Mouse (Mus musculus): ENCODE data around the gene Fcrl5. TPM values are rescaled to one million over a fixed set of nuclear protein-coding genes. Genes with fewer than 3 reads are reported as not detected.

Fcrl5 gene
- polyA plus RNA-seq, 1 experiment from 2014 or later, result not detected

- no peak overlapping the region for H3K4me3 ChIP-seq (ENCODE audit: low read depth, low read length)
- TF ChIP-seq EP300 (optimal IDR thresholded peaks at IDR 0.05) (no peak), CTCF (IDR thresholded peaks at IDR 0.05; ENCODE audit: low read depth) (no peak)
- H3K27ac ChIP-seq (replicated peaks), result no peak overlapping the region
- H3K27me3 ChIP-seq (ENCODE audit: control insufficient read depth, insufficient read depth, low read length), result no peaks in the 10 kb centered on the region
- no peak overlapping the region for H3K9ac ChIP-seq (ENCODE audit: low read length)
- no peak for DNase-seq (ENCODE audit: low spot score)
- no peaks in the 10 kb centered on the region for H3K4me1 ChIP-seq (replicated peaks; ENCODE audit: control insufficient read depth, insufficient read depth)
- WGBS, result 85% methylated on average over 4 of the region's 4 CpGs
- no peaks in the 10 kb centered on the region for H3K9me3 ChIP-seq (ENCODE audit: control insufficient read depth, low read length)
- no peak overlapping the region for H3K4me2 ChIP-seq (replicated peaks; ENCODE audit: low read depth)
- no peak for ATAC-seq (ENCODE audit: low FRiP score, low TSS enrichment)
- H3K36me3 ChIP-seq (ENCODE audit: control insufficient read depth, insufficient read depth, low read length), result no peaks in the 10 kb centered on the region
Observed at GRCm38 (mm10) chr3:87409196-87409935, 26.2 kb upstream of the Fcrl5 start.

GRCm38 (mm10) chr3:87410605-87411004 lies 25.0 kb upstream of the Fcrl5 start:
- Histone ChIP-seq H3K4me3 (ENCODE audit: low read depth, low read length) (no peak overlapping the region), H3K36me3 (ENCODE audit: control insufficient read depth, insufficient read depth, low read length) (no peaks in the 10 kb centered on the region), H3K27me3 (ENCODE audit: control insufficient read depth, insufficient read depth, low read length) (no peaks in the 10 kb centered on the region), H3K9ac (ENCODE audit: low read length) (no peak overlapping the region), H3K4me1 (replicated peaks; ENCODE audit: control insufficient read depth, insufficient read depth) (no peaks in the 10 kb centered on the region), H3K4me2 (replicated peaks; ENCODE audit: low read depth) (no peak overlapping the region), H3K9me3 (ENCODE audit: control insufficient read depth, low read length) (no peaks in the 10 kb centered on the region), H3K27ac (replicated peaks) (no peak overlapping the region)
- WGBS, result 78% methylated on average over 6 of the region's 6 CpGs
- TF ChIP-seq CTCF (IDR thresholded peaks at IDR 0.05; ENCODE audit: low read depth), result no peak
- no peak for TF ChIP-seq EP300 (optimal IDR thresholded peaks at IDR 0.05)
- DNase-seq (ENCODE audit: low spot score) (no peak), ATAC-seq (ENCODE audit: low FRiP score, low TSS enrichment) (no peak)

- Histone ChIP-seq H3K27ac (replicated peaks) (no peak overlapping the region), H3K4me3 (ENCODE audit: low read depth, low read length) (no peak overlapping the region), H3K4me1 (replicated peaks; ENCODE audit: control insufficient read depth, insufficient read depth) (no peaks in the 10 kb centered on the region), H3K9ac (ENCODE audit: low read length) (no peak overlapping the region), H3K27me3 (ENCODE audit: control insufficient read depth, insufficient read depth, low read length) (no peaks in the 10 kb centered on the region), H3K9me3 (ENCODE audit: control insufficient read depth, low read length) (no peaks in the 10 kb centered on the region), H3K4me2 (replicated peaks; ENCODE audit: low read depth) (no peak overlapping the region), H3K36me3 (ENCODE audit: control insufficient read depth, insufficient read depth, low read length) (no peaks in the 10 kb centered on the region)
- TF ChIP-seq EP300 (optimal IDR thresholded peaks at IDR 0.05) (no peak), CTCF (IDR thresholded peaks at IDR 0.05; ENCODE audit: low read depth) (peak; percentile 86)
- DNase-seq (ENCODE audit: low spot score), result peak; percentile 59
- ATAC-seq (ENCODE audit: low FRiP score, low TSS enrichment), result peak; percentile 81
- 15% methylated on average over 12 of the region's 12 CpGs for WGBS
Observed at GRCm38 (mm10) chr3:87411150-87411549, 24.4 kb upstream of the Fcrl5 start.

- ATAC-seq (ENCODE audit: low FRiP score, low TSS enrichment) (no peak), DNase-seq (ENCODE audit: low spot score) (no peak)
- Histone ChIP-seq H3K36me3 (ENCODE audit: control insufficient read depth, insufficient read depth, low read length) (no peaks in the 10 kb centered on the region), H3K4me3 (ENCODE audit: low read depth, low read length) (no peak overlapping the region), H3K27me3 (ENCODE audit: control insufficient read depth, insufficient read depth, low read length) (no peaks in the 10 kb centered on the region), H3K4me1 (replicated peaks; ENCODE audit: control insufficient read depth, insufficient read depth) (no peaks in the 10 kb centered on the region), H3K9ac (ENCODE audit: low read length) (no peak overlapping the region), H3K4me2 (replicated peaks; ENCODE audit: low read depth) (no peak overlapping the region), H3K27ac (replicated peaks) (no peak overlapping the region), H3K9me3 (ENCODE audit: control insufficient read depth, low read length) (no peaks in the 10 kb centered on the region)
- 73% methylated on average over 1 of the region's 1 CpGs for WGBS
- no peak for TF ChIP-seq EP300 (optimal IDR thresholded peaks at IDR 0.05)
- TF ChIP-seq CTCF (IDR thresholded peaks at IDR 0.05; ENCODE audit: low read depth), result peak; percentile 11; the same call in 1 of the 2 replicates
Observed at GRCm38 (mm10) chr3:87420645-87421044, 14.9 kb upstream of the Fcrl5 start.

GRCm38 (mm10) chr3:87422386-87422910 lies 13.1 kb upstream of the Fcrl5 start:
- Histone ChIP-seq H3K4me3 (ENCODE audit: low read depth, low read length) (no peak overlapping the region), H3K4me2 (replicated peaks; ENCODE audit: low read depth) (no peak overlapping the region), H3K4me1 (replicated peaks; ENCODE audit: control insufficient read depth, insufficient read depth) (no peaks in the 10 kb centered on the region), H3K9me3 (ENCODE audit: control insufficient read depth, low read length) (no peaks in the 10 kb centered on the region), H3K36me3 (ENCODE audit: control insufficient read depth, insufficient read depth, low read length) (no peaks in the 10 kb centered on the region), H3K27me3 (ENCODE audit: control insufficient read depth, insufficient read depth, low read length) (no peaks in the 10 kb centered on the region), H3K9ac (ENCODE audit: low read length) (no peak overlapping the region), H3K27ac (replicated peaks) (no peak overlapping the region)
- no peak for DNase-seq (ENCODE audit: low spot score)
- ATAC-seq (ENCODE audit: low FRiP score, low TSS enrichment), result no peak
- WGBS, result 85% methylated on average over 4 of the region's 4 CpGs
- TF ChIP-seq CTCF (IDR thresholded peaks at IDR 0.05; ENCODE audit: low read depth) (0 out of 2 replicates have a peak, but pooled peaks have one; percentile 6), EP300 (optimal IDR thresholded peaks at IDR 0.05) (no peak)

GRCm38 (mm10) chr3:87440586-87440985 lies 5.0 kb downstream of the Fcrl5 start:
- Histone ChIP-seq H3K36me3 (ENCODE audit: control insufficient read depth, insufficient read depth, low read length) (no peaks in the 10 kb centered on the region), H3K4me1 (replicated peaks; ENCODE audit: control insufficient read depth, insufficient read depth) (no peaks in the 10 kb centered on the region), H3K4me3 (ENCODE audit: low read depth, low read length) (no peak overlapping the region), H3K27ac (replicated peaks) (no peak overlapping the region), H3K27me3 (ENCODE audit: control insufficient read depth, insufficient read depth, low read length) (no peaks in the 10 kb centered on the region), H3K9me3 (ENCODE audit: control insufficient read depth, low read length) (no peaks in the 10 kb centered on the region), H3K9ac (ENCODE audit: low read length) (no peak overlapping the region), H3K4me2 (replicated peaks; ENCODE audit: low read depth) (no peak overlapping the region)
- TF ChIP-seq CTCF (IDR thresholded peaks at IDR 0.05; ENCODE audit: low read depth), result no peak
- TF ChIP-seq EP300 (optimal IDR thresholded peaks at IDR 0.05), result no peak
- no peak for ATAC-seq (ENCODE audit: low FRiP score, low TSS enrichment)
- DNase-seq (ENCODE audit: low spot score), result no peak
- 66% methylated on average over 1 of the region's 1 CpGs for WGBS

Data from stomach, postnatal 0 days (tissue).